Mouse (Mus musculus) stomach, postnatal 0 days (tissue): Measurements from ENCODE around the gene Bicral.

ENCODE experiments used
- CTCF ChIP-seq: IDR thresholded peaks from 2 replicates; pipeline ENCODE4 v1.5.1; 2016; ENCODE audit warnings: antibody characterized with exemption, low read depth, mild to moderate bottlenecking, moderate library complexity
- EP300 ChIP-seq: optimal IDR thresholded peaks from 2 replicates; pipeline ENCODE3; 2016; ENCODE audit warnings: antibody characterized with exemption

GRCm38 (mm10) chr17:46786952-46787351 is 71.3 kb downstream of the Bicral start:
- TF ChIP-seq EP300 = no peak
- no peak for TF ChIP-seq CTCF
